Mouse (Mus musculus): Measurements from ENCODE around the gene Olig2.

The Olig2 gene

GRCm38 (mm10) chr16:91225233-91226037, at the start of gene Olig2:
Olig2 (plus strand) TSS chr16:91225457.
- no peak for DNase-seq (ENCODE audit: low spot score)

GRCm38 (mm10) chr16:91175892-91176291, 49.4 kb upstream of the Olig2 start:
- DNase-seq (ENCODE audit: low spot score): no peak

GRCm38 (mm10) chr16:91187046-91187445, 38.2 kb upstream of the Olig2 start:
- no peak for DNase-seq (ENCODE audit: low spot score)

GRCm38 (mm10) chr16:91187662-91188061, 37.6 kb upstream of the Olig2 start:
- no peak for DNase-seq (ENCODE audit: low spot score)

- DNase-seq (ENCODE audit: low spot score): no peak
Observed at GRCm38 (mm10) chr16:91188304-91188703, 37.0 kb upstream of the Olig2 start.

- DNase-seq (ENCODE audit: low spot score): no peak
Observed at GRCm38 (mm10) chr16:91191233-91191632, 34.0 kb upstream of the Olig2 start.

GRCm38 (mm10) chr16:91191663-91192237, 33.5 kb upstream of the Olig2 start:
- DNase-seq (ENCODE audit: low spot score): no peak

GRCm38 (mm10) chr16:91192672-91193354, 32.4 kb upstream of the Olig2 start:
- DNase-seq (ENCODE audit: low spot score): no peak

- no peak for DNase-seq (ENCODE audit: low spot score)
Observed at GRCm38 (mm10) chr16:91199815-91200214, 25.4 kb upstream of the Olig2 start.

GRCm38 (mm10) chr16:91202989-91203388, 22.3 kb upstream of the Olig2 start:
- DNase-seq (ENCODE audit: low spot score): no peak

GRCm38 (mm10) chr16:91206371-91206770, 18.9 kb upstream of the Olig2 start:
- no peak for DNase-seq (ENCODE audit: low spot score)

GRCm38 (mm10) chr16:91217077-91217476, 8.2 kb upstream of the Olig2 start:
- no peak for DNase-seq (ENCODE audit: low spot score)

- DNase-seq (ENCODE audit: low spot score): no peak
Observed at GRCm38 (mm10) chr16:91217948-91218347, 7.3 kb upstream of the Olig2 start.

- no peak for DNase-seq (ENCODE audit: low spot score)
Observed at GRCm38 (mm10) chr16:91219246-91219645, 6.0 kb upstream of the Olig2 start.

GRCm38 (mm10) chr16:91222171-91222642, 3.0 kb upstream of the Olig2 start:
- no peak for DNase-seq (ENCODE audit: low spot score)

GRCm38 (mm10) chr16:91222643-91223271, 2.5 kb upstream of the Olig2 start:
- DNase-seq (ENCODE audit: low spot score): no peak

GRCm38 (mm10) chr16:91223327-91224067, 1.8 kb upstream of the Olig2 start:
- no peak for DNase-seq (ENCODE audit: low spot score)

- DNase-seq (ENCODE audit: low spot score): no peak
Observed at GRCm38 (mm10) chr16:91224068-91224402, 1.2 kb upstream of the Olig2 start.

- DNase-seq (ENCODE audit: low spot score): no peak
Observed at GRCm38 (mm10) chr16:91224481-91225232, 600 bp upstream of the Olig2 start.

- DNase-seq (ENCODE audit: low spot score): no peak
Observed at GRCm38 (mm10) chr16:91226038-91226882, 1.0 kb downstream of the Olig2 start.

Data from layer of hippocampus, adult 9-10 months (tissue).